Mouse (Mus musculus) myocyte (in vitro differentiated cells): ENCODE measurements around the gene Rngtt. TPM values are rescaled to one million over a fixed set of nuclear protein-coding genes. Genes with fewer than 3 reads are reported as not detected.

ENCODE experiments used
- H3K27me3 ChIP-seq: one replicate; pipeline ENCODE4 v1.6.1; 2011; ENCODE audit not compliant: control insufficient read depth, insufficient read depth, insufficient read length
- H3K36me3 ChIP-seq: one replicate; pipeline ENCODE4 v1.6.1; 2011; ENCODE audit not compliant: control insufficient read depth, insufficient read depth
- H3K4me2 ChIP-seq: one replicate; pipeline ENCODE4 v1.6.1; 2011; ENCODE audit warnings: low read depth, control low read depth
- H3K4me3 ChIP-seq: one replicate; pipeline ENCODE4 v1.5.1; 2011; ENCODE audit warnings: mild to moderate bottlenecking, control low read depth, moderate library complexity
- H3K79me2 ChIP-seq: one replicate; pipeline ENCODE4 v1.6.1; 2011; ENCODE audit not compliant: control insufficient read depth, insufficient read depth
- H3ac ChIP-seq: one replicate; pipeline ENCODE4 v1.6.1; 2011; ENCODE audit not compliant: control insufficient read depth, insufficient read length
- CEBPB ChIP-seq: IDR thresholded peaks from 2 replicates; pipeline ENCODE4 v1.6.1; 2011; ENCODE audit warnings: mild to moderate bottlenecking, moderate library complexity; ENCODE audit not compliant: poor library complexity, insufficient read depth, severe bottlenecking
- E2F4 ChIP-seq: IDR thresholded peaks from one replicate; pipeline ENCODE4 v1.6.1; 2011; ENCODE audit warnings: mild to moderate bottlenecking, control low read depth, moderate library complexity; ENCODE audit not compliant: insufficient read depth
- MAX ChIP-seq: IDR thresholded peaks from one replicate; pipeline ENCODE4 v1.6.1; 2011; ENCODE audit warnings: low read depth, mild to moderate bottlenecking, control low read depth
- MYOD1 ChIP-seq, 3 experiments: IDR thresholded peaks; one replicate each; pipeline ENCODE4 v1.6.1; 2011; ENCODE audit warnings: control low read depth in 2 of 3, low read depth in 2 of 3, mild to moderate bottlenecking in 2 of 3, moderate library complexity in 1 of 3; ENCODE audit not compliant: insufficient read length in 2 of 3, control insufficient read depth in 1 of 3
- MYOG ChIP-seq, 3 experiments: IDR thresholded peaks; one replicate each; pipeline ENCODE4 v1.6.1; 2011; ENCODE audit warnings: control low read depth in 2 of 3, low read depth in 2 of 3, mild to moderate bottlenecking in 2 of 3; ENCODE audit not compliant: insufficient read length in 2 of 3, control insufficient read depth in 1 of 3, insufficient read depth in 1 of 3
- POLR2A ChIP-seq: IDR thresholded peaks from one replicate; pipeline ENCODE4 v1.6.1; 2011; ENCODE audit warnings: low read depth, mild to moderate bottlenecking, control low read depth, moderate library complexity; ENCODE audit not compliant: insufficient read length
- POLR2AphosphoS2 ChIP-seq: IDR thresholded peaks from one replicate; pipeline ENCODE4 v1.6.1; 2011; ENCODE audit warnings: low read depth, control low read depth; ENCODE audit not compliant: insufficient read length
- REST ChIP-seq: IDR thresholded peaks from one replicate; pipeline ENCODE4 v1.6.1; 2011; ENCODE audit warnings: mild to moderate bottlenecking, control low read depth, moderate library complexity; ENCODE audit not compliant: insufficient read depth, insufficient read length
- SRF ChIP-seq: IDR thresholded peaks from one replicate; pipeline ENCODE4 v1.6.1; 2011; ENCODE audit warnings: low read depth; ENCODE audit not compliant: control insufficient read depth, insufficient read length
- TCF12 ChIP-seq: IDR thresholded peaks from one replicate; pipeline ENCODE4 v1.6.1; 2011; ENCODE audit warnings: mild to moderate bottlenecking, control low read depth; ENCODE audit not compliant: poor library complexity, insufficient read depth, severe bottlenecking
- TCF3 ChIP-seq: IDR thresholded peaks from one replicate; pipeline ENCODE4 v1.6.1; 2011; ENCODE audit warnings: low read depth, control low read depth; ENCODE audit not compliant: insufficient read length
- USF1 ChIP-seq: IDR thresholded peaks from one replicate; pipeline ENCODE4 v1.6.1; 2011; ENCODE audit warnings: low read depth, mild to moderate bottlenecking, control low read depth, moderate library complexity
- polyA plus RNA-seq: library from polyadenylated mRNA; unstranded; fragments of >200 nt; fragmentation: generic; extraction: Trizol; gene quantifications from one replicate; pipeline ENCODE4 v1.2.1, GENCODE M21; 2012; ENCODE audit warnings: missing spikeins

Gene Rngtt
- 4.9 TPM for polyA plus RNA-seq

DNA sequence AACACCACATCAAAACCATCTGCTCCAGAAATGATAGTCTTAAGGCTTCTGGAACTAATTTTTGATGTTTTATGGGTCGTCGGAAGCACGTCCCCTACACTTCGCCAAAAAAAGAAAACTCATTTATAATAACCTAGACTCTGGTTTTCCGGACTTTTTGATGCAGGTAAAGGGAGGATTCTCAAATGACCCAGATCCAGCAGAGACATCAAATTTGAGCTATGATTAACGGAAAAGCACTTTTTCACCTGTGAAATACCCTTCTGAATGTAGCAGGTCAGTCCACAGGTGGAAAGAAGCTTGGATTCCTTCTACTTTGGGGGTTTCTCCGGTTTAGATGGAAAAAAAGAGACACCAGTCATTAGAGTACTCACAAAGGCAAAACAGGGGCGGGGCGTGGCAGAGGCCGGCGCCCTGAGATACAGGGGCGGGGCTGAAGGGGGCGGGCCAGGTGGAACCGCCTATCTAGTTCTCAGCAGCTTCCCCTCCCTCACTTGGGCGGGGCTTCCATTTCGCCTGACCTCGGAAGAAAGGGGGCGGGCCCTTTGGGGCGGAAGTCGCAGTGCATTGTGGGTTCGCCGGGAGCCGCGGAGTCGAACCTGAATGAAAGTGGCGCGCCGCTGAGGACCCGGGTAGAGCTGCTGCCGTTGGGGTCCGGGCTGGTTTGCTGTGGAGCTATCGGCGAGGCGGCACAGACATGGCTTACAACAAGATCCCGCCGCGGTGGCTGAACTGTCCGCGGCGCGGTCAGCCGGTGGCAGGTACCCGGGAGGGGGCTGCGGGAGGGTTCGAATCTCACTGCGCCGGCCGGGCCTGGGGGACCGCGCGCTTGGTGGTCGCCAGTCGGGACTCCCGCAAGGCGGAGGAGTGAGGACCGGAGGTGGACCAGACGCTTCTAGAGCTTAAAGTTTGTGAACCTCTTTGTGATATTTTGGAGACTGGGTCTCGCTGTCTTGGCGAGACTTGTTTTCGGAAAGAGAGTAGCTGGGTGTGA is at the start of gene Rngtt:
Gene Rngtt, plus strand, starts transcription at position 548 of the 994 bp plus-strand sequence.
- TF ChIP-seq MYOG (IDR thresholded peaks at IDR 0.05; ENCODE audit: control insufficient read depth in 1 of 3, insufficient read depth in 1 of 3, insufficient read length in 2 of 3, low read depth in 2 of 3) = no peak
- TF ChIP-seq E2F4 = peak; percentile 29
- peak; percentile 47 for TF ChIP-seq POLR2AphosphoS2
- no peak for TF ChIP-seq REST
- TF ChIP-seq TCF12 = no peak
- TF ChIP-seq CEBPB = no peak
- no peak for TF ChIP-seq TCF3
- peak; percentile 65 for TF ChIP-seq POLR2A
- no peak for TF ChIP-seq SRF
- TF ChIP-seq USF1 = no peak
- TF ChIP-seq MAX = no peak
- TF ChIP-seq MYOD1 (IDR thresholded peaks at IDR 0.05; ENCODE audit: control insufficient read depth in 1 of 3, insufficient read length in 2 of 3, low read depth in 2 of 3) = no peak
- Histone ChIP-seq H3K4me2 (peak within 1 kb of the TSS; percentile 93), H3K4me3 (peak within 1 kb of the TSS; percentile 62), H3K27me3 (no peaks in the 10 kb centered on the region), H3K79me2 (peaks cover 45% of the 10 kb centered on the region), H3ac (peak within 1 kb of the TSS; percentile 9), H3K36me3 (no peaks in the 10 kb centered on the region)

GRCm38 (mm10) chr4:33260311-33260710 is 49.8 kb upstream of the Rngtt start:
- Histone ChIP-seq H3K27me3 (no peaks in the 10 kb centered on the region), H3K4me3 (no peak overlapping the region), H3ac (no peak overlapping the region), H3K36me3 (no peaks in the 10 kb centered on the region), H3K4me2 (peak overlapping the region; percentile 31), H3K79me2 (no peaks in the 10 kb centered on the region)
- TF ChIP-seq USF1 (no peak), SRF (no peak), TCF3 (no peak), TCF12 (no peak), MYOD1 (IDR thresholded peaks at IDR 0.05; ENCODE audit: control insufficient read depth in 1 of 3, insufficient read length in 2 of 3, low read depth in 2 of 3) (no peak), E2F4 (no peak), MAX (no peak), POLR2AphosphoS2 (no peak), CEBPB (no peak), POLR2A (no peak), MYOG (IDR thresholded peaks at IDR 0.05; ENCODE audit: control insufficient read depth in 1 of 3, insufficient read depth in 1 of 3, insufficient read length in 2 of 3, low read depth in 2 of 3) (no peak), REST (no peak)

- no peak overlapping the region for H3K4me3 ChIP-seq
- no peaks in the 10 kb centered on the region for H3K27me3 ChIP-seq
- H3K79me2 ChIP-seq = no peaks in the 10 kb centered on the region
- H3K4me2 ChIP-seq = peak overlapping the region; percentile 60
- H3ac ChIP-seq = no peak overlapping the region
- no peaks in the 10 kb centered on the region for H3K36me3 ChIP-seq
- TF ChIP-seq SRF (peak; percentile 32), MYOD1 (IDR thresholded peaks at IDR 0.05; ENCODE audit: control insufficient read depth in 1 of 3, insufficient read length in 2 of 3, low read depth in 2 of 3) (peak; percentile 92 to 97 (median 95)), TCF12 (peak; percentile 75), USF1 (peak; percentile 65), MYOG (IDR thresholded peaks at IDR 0.05; ENCODE audit: control insufficient read depth in 1 of 3, insufficient read depth in 1 of 3, insufficient read length in 2 of 3, low read depth in 2 of 3) (peak; percentile 50 to 95 (median 70)), MAX (no peak), REST (no peak), POLR2AphosphoS2 (peak; percentile 53), TCF3 (peak; percentile 72), CEBPB (peak; percentile 99), POLR2A (peak; percentile 65), E2F4 (no peak)
These were observed 48.8 kb upstream of the Rngtt start for GRCm38 (mm10) chr4:33261311-33261753.

DNA sequence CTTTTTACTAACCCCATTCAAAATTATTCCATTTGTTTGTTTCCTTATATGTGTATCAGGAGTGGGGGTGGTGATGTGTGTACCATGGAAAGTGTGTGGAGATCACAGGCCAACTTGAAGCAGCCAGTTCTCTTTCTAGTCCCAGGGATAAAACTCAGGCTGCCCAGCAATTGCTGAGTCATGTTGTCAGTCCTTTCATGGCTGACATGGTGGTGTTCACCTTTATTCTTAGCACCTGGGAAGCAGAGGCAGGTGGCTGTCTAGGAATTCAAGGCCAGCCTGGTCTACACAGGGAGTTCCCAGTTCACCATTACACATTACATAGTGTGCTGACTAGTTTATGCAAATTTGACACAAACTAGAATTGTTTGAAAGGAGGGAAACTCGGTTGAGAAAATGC is 47.2 kb upstream of the Rngtt start:
- Histone ChIP-seq H3K4me3 (no peak overlapping the region), H3K27me3 (no peaks in the 10 kb centered on the region), H3ac (no peak overlapping the region), H3K4me2 (no peak overlapping the region), H3K36me3 (no peaks in the 10 kb centered on the region), H3K79me2 (no peaks in the 10 kb centered on the region)
- no peak for TF ChIP-seq MYOD1 (IDR thresholded peaks at IDR 0.05; ENCODE audit: control insufficient read depth in 1 of 3, insufficient read length in 2 of 3, low read depth in 2 of 3)
- no peak for TF ChIP-seq TCF3
- TF ChIP-seq MYOG (IDR thresholded peaks at IDR 0.05; ENCODE audit: control insufficient read depth in 1 of 3, insufficient read depth in 1 of 3, insufficient read length in 2 of 3, low read depth in 2 of 3) = no peak
- no peak for TF ChIP-seq USF1
- no peak for TF ChIP-seq POLR2AphosphoS2
- no peak for TF ChIP-seq E2F4
- TF ChIP-seq CEBPB = no peak
- TF ChIP-seq SRF = no peak
- no peak for TF ChIP-seq REST
- no peak for TF ChIP-seq TCF12
- no peak for TF ChIP-seq POLR2A
- no peak for TF ChIP-seq MAX
